Mouse (Mus musculus) gastrocnemius, adult 2 months (tissue): ENCODE results near the gene Med18. TPM values are rescaled to one million over a fixed set of nuclear protein-coding genes. Genes with fewer than 3 reads are reported as not detected.
"Not testable (repeated sequence)": the region's sequence is repeated elsewhere in the genome, so short reads cannot be mapped to it uniquely, and the experiment has no call there.

Source experiments
- DNase-seq: peaks from one replicate; pipeline ENCODE4 v3.0.0; 2022
- H3K27ac ChIP-seq: fragments of 200-600 bp; 2 replicates; pipeline ENCODE4 v1.8.1; 2022; ENCODE audit warnings: mild to moderate bottlenecking
- H3K4me3 ChIP-seq: fragments of 200-600 bp; 2 replicates; pipeline ENCODE4 v1.8.1; 2022; ENCODE audit warnings: mild to moderate bottlenecking, moderate library complexity
- CTCF ChIP-seq: fragments of 200-600 bp; IDR thresholded peaks from 2 replicates; pipeline ENCODE4 v1.8.1; 2022; ENCODE audit warnings: antibody characterized with exemption, mild to moderate bottlenecking, moderate library complexity
- intact Hi-C: fragments of 180-260 bp; cut with DNase I; formaldehyde crosslinking; loops from one replicate; pipeline ENCODE4 v1.15.1; 2025
- total RNA-seq, 2 experiments: library from RNA; stranded (reverse); gene quantifications; 2 replicates each; pipeline ENCODE4 v1.2.3; 2021

The Med18 gene
- total RNA-seq, 2 experiments from 2014 or later: 2.9 to 3.3 TPM

DNA sequence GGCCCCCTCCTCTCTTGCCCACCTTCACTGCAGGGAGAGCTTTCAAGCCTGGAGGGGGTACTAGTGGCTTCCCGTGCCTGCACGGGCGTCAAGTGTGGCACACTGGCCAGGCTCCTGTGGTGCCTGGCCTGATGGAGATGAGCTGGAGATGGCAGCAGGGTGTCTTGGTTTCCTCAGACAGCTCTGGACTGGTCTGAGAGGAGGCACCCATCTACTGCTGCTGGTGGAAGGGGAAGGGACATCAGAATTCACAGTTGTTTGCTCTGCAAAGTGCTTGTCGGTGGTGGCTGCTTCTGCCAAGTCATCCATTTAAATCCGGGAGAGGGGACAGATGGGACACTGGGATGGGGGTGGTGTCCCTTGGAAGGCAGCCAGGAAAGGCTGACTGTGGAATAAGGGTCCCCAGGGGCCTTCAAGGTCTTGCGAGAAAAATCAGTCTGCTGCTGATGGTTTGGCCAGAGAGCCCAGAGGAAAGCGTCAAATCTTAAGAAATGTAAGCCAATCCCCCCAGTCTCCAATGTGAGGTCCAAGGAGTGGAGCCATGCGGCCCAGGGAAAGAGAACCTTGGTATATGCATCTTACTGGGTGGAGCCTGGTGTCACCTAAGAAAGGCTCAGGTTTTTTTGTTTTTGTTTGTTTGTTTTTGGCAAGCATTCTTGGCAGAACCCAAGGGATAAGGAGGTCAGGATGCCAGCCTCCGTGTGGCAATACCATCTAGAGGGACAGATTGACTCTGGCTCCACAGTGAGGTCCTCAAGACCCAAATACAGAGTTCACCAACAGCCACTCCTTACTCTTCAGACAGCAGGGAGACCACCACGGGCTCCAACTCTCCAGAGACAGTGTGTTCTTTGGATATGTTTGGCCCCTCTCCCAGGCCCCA is 28.7 kb upstream of the Med18 start:
- H3K27ac ChIP-seq: peak overlapping the region; percentile 58
- intact Hi-C loops: no loop called here
- TF ChIP-seq CTCF: no peak

DNA sequence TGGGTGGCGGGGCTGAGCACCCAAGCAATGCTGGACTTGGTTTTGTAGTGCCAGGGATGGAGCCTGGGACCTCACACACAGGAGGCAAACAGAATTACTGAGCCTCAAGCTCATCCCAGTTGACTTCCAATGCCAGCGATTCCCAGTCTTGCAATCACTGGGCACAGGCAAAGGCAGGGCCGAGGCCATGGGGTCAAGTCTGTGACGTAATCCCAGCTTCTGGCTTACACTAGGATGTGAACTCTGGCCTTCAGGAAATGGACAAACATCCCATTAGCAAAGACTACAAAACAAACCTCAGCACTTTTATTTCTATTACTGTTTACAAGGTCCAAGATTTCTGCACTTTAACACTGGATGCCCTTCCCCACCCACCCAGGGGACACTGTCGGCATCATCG is 28.0 kb upstream of the Med18 start:
- intact Hi-C loops: no loop called here
- DNase-seq: no peak
- H3K4me3 ChIP-seq: no peak overlapping the region
- peak overlapping the region; percentile 58 for H3K27ac ChIP-seq
- TF ChIP-seq CTCF: no peak

More for the DNA sequence above, 28.7 kb upstream of the Med18 start:
- peak; percentile 60 for DNase-seq
- H3K4me3 ChIP-seq: no peak overlapping the region

DNA sequence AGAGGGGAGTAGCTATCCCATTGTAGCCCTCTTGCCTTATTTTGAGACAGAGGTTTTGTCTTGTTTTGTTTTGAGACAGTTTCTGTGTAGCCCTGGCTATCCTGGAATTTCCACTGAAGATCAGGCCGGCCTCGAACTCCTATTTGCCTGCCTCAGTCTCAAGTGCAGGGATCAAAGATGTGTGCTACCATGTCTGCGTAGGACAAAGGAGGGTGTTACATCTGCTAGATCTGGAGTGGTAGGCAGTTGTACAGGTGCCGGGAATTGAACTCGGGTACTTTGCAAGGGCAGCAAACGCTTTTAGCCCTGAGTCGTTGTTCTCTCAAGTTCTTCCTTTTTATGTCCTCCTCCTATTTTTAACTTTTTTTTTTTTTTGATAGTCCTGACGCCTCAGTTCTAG is 27.3 kb upstream of the Med18 start:
- TF ChIP-seq CTCF: no peak
- DNase-seq: no peak
- intact Hi-C loops: no loop called here
- H3K4me3 ChIP-seq: no peak overlapping the region
- H3K27ac ChIP-seq: no peak overlapping the region

DNA sequence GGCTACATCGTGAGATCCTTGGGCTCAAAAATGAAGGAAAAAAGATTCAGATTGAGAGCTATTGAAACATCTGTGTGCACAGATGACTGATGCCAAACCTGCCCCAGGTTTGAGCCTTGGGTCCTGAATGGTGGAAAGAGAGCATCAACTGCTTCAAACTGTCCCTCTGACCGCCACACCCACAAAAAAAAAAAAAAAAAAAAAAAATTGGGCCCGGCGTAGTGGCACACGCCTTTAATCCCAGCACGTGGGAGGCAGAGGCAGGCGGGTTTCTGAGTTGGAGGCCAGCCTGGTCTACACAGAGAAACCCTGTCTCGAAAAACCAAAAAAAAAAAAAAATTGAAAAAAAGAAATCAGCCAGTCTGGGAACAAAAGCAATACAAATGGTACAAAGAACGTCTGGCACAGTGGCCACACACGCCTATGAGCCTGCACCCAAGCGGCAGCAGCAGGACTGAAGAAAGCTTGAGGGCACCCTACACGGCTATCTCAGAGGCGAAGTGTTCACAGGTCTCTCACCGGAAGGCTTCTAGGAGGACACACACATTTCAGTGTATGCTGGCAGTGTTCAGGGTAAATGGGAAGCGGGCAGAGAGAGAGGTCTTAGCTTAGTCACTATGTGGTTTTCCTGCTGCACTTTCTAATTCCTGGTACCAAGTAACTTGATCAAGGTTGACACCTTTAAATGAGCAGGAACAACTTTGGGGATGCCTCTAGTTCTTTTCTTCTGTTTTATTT is 26.7 kb upstream of the Med18 start:
- Histone ChIP-seq H3K27ac (no peak overlapping the region), H3K4me3 (no peak overlapping the region)
- TF ChIP-seq CTCF: no peak
- DNase-seq: no peak
- intact Hi-C loops: no loop called here

DNA sequence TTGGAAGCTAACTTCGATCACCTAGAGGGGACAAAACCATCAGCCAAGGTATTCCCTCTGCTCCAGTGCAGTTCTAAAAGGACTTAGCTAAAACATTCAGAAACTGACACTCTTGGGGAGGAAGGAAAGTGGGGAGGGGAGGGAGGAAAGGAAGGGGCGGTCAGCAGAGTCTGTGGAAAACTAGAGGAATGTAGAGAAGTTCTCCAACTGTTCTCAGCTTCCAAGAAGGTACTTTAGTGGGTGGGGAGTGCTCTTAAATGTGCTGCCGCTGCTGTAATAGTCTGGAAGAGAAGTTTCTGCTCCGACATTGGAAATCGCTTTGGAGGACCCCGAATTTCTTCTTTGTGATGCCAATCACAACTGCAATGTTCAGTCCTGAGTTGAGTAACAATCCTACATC is 25.3 kb upstream of the Med18 start:
- DNase-seq: no peak
- Histone ChIP-seq H3K4me3 (no peak overlapping the region), H3K27ac (peak overlapping the region; percentile 24; the same call in 1 of the 2 replicates)
- intact Hi-C loops: no loop called here
- TF ChIP-seq CTCF: no peak

DNA sequence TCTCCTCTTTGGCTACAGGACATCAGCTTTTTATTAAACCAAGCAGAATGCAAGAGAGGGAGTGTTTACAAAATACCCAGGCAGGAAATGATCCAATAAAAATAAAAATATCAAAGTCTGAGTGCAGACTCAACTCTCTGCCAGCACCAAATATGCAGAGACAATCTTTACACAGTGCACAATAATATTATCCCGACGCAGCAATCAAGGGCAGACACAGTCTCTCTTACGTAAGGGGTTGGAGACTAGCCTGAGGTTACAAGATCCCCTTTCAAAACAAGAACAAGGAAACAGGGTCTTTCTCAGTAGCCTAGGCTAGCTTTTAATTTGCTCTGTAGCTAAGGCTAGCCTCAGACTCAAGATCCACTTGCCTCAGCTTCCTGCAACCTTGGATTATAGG is 24.8 kb upstream of the Med18 start:
- peak overlapping the region; percentile 48 for H3K27ac ChIP-seq
- intact Hi-C loops: no loop called here
- no peak overlapping the region for H3K4me3 ChIP-seq
- DNase-seq: no peak
- no peak for TF ChIP-seq CTCF

DNA sequence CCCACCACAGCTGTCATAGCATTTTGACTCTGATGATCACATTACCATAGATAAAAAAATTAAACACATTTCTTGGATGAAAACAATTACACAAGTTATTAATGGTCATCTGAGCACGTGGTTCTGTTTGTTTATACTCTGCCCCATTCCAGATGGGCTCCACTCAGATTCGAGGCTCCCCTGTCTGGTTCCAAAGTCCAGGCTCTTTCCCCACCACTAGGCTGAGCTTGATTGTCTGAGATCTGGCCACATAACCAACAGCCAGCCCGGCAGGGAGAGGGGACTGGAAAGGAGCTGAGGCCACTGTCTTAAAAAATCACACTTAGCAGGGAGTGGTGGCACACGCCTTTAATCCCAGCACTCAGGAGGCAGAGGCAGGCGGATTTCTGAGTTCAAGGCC is 21.1 kb upstream of the Med18 start:
- H3K4me3 ChIP-seq: no peak overlapping the region
- intact Hi-C loops: no loop called here
- no peak overlapping the region for H3K27ac ChIP-seq
- no peak for TF ChIP-seq CTCF
- DNase-seq: no peak

DNA sequence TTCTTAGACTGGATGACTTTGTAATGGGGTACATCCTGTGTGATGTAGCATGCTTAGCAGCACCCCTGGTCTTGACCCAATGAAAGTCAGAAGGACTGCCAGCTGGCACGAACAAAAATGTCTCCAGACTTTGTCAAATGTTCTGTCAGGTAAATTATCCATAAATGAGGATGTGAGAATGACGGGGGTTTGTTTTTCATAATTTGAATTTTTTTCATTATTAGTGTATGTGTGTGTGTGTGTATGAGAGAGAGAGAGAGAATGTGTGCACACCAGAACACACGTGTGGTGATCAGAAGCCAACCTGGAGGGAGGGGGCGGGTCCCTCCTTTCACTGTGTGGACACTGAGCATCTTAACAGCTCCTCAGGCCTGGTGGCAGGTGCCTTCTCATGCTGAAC is 20.5 kb upstream of the Med18 start:
- Histone ChIP-seq H3K4me3 (no peak overlapping the region), H3K27ac (no peak overlapping the region)
- intact Hi-C loops: no loop called here
- TF ChIP-seq CTCF: no peak
- DNase-seq: no peak

DNA sequence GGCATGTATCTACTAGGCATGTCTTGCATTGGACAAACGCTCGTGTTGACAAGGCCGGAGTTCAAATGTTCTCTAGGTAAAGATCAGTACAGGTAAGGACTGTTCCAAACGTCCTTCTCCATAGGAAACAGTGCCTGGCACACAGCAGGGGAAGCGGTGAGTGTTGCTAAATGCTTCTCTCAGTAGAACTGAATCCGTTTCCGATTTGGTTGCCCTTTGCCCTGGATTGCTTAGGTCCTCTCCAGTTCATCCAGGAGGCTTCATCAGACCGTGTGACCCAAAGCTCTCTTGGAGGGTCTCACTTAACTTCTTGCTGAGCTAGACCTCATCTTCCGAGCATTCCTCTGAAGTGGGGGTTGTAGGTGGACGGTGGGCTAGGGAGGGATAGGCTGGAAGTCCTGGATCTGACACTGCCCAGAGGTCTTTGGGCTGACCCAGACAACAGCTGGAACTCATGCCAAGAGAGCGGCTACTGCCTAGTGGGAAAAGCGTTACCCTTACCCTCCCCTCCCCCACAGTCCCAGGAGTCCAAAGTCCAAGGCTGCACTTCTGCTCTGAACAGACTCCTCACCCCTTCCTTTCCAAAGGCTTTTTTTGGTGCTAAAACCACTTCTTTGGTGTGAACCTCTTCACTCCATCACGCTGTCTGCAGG is 19.4 kb upstream of the Med18 start:
- no peak for TF ChIP-seq CTCF
- Histone ChIP-seq H3K27ac (no peak overlapping the region), H3K4me3 (no peak overlapping the region)
- no peak for DNase-seq
- intact Hi-C loops: no loop called here

DNA sequence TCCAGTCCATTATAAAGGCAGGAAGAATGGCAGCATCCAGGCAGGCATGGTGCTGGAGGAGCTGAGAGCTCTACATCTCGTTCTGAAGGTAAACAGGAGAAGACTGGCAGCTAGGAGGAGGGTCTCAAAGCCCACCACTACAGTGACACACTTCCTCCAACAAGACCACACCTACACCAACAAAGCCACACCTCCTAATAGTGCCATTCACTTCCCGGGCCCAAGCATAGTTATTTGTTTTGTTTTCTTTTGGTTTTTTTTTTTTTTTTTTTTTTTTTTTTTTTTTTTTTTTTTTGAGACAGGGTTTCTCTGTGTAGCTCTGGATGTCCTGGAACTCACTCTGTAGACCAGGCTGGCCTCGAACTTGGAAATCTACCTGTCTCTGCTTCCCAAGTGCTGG is 18.4 kb upstream of the Med18 start:
- intact Hi-C loops, H3K27ac ChIP-seq: not testable (repeated sequence)

DNA sequence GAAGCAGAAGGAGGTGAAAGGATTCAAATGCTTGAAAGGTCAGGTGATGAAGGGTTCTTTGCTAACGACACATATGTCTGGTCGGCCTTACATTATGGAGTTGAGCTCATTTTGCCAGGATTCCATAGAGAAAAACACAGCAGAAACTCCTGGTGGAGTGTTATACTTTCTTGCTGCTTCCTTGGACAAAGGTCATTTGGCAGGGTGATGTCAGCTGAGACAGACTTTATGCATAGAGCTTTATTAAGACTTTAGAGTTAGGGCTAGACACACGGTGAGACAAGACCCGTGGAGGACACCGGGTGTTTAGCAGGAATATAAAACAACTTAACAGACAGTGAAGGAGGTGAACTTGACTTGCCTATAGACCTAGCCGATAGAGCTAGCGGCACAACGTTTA is 14.1 kb upstream of the Med18 start:
- no peak for DNase-seq
- intact Hi-C loops: no loop called here

More for the DNA sequence above, 18.4 kb upstream of the Med18 start:
- H3K4me3 ChIP-seq, DNase-seq: not testable (repeated sequence)

DNA sequence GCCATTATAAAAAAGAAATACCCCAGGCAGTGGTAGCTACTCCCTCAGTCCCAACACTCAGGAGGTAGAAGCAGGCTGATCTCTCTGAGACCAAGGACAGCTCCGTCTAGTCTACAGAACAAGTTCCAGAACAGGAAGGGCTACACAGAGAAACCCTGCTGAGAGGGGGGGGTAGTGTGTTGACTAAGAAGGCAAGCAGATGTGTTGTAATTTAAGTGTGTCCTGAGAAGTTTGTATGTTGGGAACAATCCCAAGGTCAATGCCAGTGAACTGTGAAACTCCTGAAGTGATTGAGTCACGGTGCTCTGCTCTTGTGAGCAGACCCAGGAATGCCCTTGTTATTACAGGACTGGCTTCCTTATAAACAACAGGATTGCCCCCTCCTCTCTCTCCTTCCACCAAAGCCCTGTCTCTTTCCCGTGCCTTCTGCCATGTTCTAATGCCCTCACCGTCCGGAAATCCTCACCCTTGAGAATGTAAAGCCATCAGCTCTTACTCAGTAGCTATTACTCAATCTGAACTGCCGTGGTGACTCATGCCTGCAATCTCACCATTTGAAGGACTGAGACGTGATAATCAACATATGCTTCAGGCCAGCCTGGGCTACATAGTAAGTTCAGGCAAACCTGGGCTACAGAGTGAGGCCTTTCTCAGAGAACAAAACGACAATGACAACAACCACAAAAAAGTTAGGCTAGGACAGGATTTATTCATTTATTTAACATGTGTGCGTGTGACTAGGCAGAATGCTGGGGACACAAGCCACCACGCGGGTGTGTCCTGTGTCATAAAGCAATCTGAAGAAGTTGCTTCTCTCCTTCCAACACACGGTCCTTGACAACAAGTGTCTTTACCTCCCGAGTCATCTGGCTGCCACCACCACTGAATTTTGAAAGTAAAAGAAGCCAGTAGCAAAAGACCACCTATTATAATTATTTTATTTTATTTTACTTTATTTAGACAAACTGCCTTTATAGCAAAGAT is 12.5 kb upstream of the Med18 start:
- no peak overlapping the region for H3K4me3 ChIP-seq
- no peak for DNase-seq
- H3K27ac ChIP-seq: no peak overlapping the region
- no peak for TF ChIP-seq CTCF
- intact Hi-C loops: no loop called here

More for the DNA sequence above, 14.1 kb upstream of the Med18 start:
- H3K27ac ChIP-seq: no peak overlapping the region
- no peak for TF ChIP-seq CTCF
- H3K4me3 ChIP-seq: no peak overlapping the region
